Mouse (Mus musculus) urinary bladder, postnatal 25 days (tissue): Measurements from ENCODE around the gene Olfr73.
"Not testable (repeated sequence)": the region's sequence is repeated elsewhere in the genome, so short reads cannot be mapped to it uniquely, and the experiment has no call there.

Experiments used
- DNase-seq: peaks from one replicate; pipeline ENCODE4 v3.0.0; 2022; ENCODE audit warnings: low spot score

The Olfr73 gene

DNA sequence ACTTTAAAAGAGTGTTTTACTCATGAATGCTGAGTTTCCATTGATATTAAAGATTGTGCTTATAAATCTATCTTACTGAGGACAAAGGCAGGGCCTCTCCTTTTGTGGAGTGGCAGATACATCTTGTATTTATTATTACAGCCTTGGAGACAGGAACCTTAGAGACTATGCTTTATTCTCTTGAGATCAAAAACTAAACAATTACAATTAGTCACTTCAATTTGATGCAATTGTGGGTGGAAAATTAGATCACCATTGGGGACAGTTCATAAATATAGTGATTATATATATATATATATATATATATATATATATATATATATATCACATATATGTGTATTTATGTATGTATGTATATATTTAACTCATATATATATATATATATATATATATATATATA is at the start of gene Olfr73:
Olfr73 (minus strand) TSS at position 101 of the 400 bp plus-strand sequence.
- no peak for DNase-seq

DNA sequence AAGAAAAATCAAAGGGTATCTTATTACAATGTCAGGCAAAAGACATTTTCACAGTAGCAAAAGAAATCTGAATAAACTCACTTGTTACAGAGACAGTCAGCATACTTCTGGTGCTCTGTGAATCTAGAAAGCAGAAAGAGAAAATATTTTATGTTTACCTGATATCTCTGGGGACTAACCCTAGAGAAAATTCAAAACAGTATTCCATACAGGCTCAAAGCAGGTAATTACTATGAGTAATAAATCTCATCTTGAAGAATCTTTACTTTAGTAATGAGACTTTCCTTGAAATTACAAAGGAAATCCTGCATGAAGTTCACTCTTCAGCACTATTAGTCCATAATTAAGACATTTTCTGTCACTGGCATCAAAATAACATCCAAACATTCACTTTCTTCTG is 34.2 kb upstream of the Olfr73 start, which contains the start of gene Olfr1163:
Olfr1163 (minus strand) TSS at position 101 of the 400 bp plus-strand sequence.
- DNase-seq: no peak

DNA sequence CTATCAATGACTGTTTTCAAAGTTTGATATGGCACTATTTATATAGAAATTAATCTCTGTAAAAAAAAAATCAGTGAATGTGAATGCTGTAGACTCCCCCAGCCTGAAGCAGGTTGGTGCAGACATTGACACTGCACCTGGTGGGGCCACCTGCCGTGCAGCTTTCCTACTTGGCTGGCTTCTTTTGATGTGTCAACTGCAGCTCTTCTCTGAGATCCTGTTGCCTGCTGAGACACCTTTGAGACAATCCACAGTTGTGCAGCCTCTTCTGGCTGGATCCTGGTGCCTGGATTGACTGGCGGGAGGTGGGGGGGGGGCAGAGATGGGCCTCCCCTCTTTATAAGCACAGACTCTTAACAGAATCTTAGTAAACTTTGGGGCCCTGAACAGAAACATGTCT is 26.1 kb upstream of the Olfr73 start:
- no peak for DNase-seq

DNA sequence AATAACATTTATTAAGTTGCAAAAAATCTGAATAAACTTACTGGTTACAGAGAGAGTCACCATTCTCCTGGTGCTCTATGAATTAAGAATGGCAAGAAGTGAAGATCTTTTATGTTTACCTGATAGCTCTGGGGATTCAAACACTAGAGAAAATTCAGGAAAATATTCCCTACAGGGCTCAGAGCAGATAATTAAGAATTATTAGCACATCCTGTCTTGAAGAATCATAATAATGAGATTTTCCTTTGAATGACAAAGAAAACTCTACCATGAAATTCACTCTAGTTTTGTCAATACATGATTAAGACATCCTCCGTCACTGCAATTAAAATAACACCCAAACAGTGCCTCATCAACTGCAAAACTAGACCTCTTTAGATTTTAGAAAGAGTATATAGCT is 13.5 kb upstream of the Olfr73 start, which contains the start of gene Olfr1162:
Olfr1162 (minus strand) TSS at position 101 of the 400 bp plus-strand sequence.
- DNase-seq: no peak

DNA sequence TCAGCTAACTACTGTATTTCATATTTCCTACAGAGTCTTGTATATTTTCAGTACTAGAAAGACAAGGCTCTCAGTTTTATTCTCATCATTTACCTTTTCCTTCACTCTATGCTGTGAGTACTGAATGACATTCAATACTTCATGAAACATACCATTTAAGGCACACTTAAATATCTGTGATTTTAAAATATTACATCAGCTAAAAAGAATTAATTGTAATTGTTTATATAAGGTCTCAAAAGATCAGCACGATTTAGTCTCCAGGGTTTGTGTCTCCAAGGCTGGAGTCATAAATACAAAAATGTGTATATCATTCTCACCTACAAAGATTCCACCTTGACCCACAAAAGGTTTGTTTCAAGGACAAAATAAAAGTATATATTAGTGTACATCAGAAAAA is 15.0 kb downstream of the Olfr73 start, which contains the start of gene Olfr1161:
Olfr1161 (plus strand) TSS at position 301 of the 400 bp plus-strand sequence.
- not testable (repeated sequence) for DNase-seq

DNA sequence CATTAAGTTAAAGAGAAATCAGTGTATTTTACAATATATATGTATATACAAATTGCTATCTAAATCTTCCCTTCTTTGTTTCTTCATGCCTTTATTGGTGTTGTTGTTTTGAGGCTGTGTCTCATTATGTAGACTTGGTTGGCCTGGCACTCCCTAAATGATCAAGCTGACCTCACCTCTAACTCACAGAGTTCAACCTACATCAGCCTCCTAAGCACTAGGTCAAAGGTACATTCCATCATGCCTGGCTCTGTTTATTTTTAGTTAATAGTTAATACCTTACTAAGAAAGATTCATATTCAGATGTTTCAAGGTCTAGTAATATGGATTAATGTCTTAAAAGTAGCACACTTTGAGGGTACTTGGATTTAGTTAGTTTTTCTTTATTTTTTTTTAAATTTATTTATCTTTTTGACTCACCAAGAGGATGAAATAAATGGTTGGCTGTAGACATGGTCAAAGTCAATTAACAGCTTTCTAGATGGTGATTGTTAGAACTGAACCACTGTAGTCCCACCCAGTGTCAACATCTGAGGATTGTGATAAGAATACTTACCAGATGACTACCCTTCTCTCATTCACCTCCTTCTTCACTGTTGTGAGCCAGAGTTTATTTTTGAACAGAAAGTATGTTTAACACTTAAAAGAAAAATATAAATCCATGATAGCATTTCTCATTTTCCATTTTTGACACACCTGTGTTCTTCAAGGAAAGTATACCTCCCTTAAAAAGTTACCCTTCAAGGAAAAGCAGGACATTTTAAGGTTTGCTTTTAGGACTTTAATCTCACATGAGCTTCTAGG is 29.8 kb downstream of the Olfr73 start, which contains the start of gene Olfr1160:
Olfr1160 (minus strand) TSS at position 754 of the 804 bp plus-strand sequence.
- DNase-seq: no peak

DNA sequence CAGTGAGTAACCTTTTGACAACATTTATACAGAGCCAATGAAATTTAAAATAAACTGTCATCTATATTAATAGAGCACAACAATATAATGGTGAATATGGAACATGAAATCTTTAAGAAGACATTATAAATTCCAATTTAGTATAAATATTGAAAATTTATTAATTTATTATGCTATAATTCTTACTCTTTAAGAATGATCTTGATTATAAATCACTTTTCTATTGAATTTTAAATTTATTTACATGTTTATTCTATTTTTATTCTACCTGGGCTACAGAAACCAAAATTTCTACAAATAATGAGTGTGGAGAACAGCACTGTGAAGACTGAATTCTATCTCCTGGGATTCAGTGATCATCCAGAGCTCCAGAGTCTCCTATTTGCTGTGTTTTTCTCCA is 47.7 kb downstream of the Olfr73 start, which contains the start of gene Olfr1158:
Olfr1158 (plus strand) TSS at position 301 of the 400 bp plus-strand sequence.
- DNase-seq: no peak
